Mouse (Mus musculus) G1E (cell line): ENCODE measurements around the gene Cdk5rap2. TPM values are rescaled to one million over a fixed set of nuclear protein-coding genes. Genes with fewer than 3 reads are reported as not detected.

ENCODE experiments used
- ATAC-seq: 2 replicates; pipeline ENCODE4 v1.8.0; 2016; ENCODE audit warnings: mild to moderate bottlenecking; ENCODE audit not compliant: insufficient number of reproducible peaks, poor library complexity, low FRiP score, severe bottlenecking; ENCODE audit errors: extremely low read depth
- DNase-seq: peaks from one replicate; pipeline ENCODE4 v3.0.0; 2012; ENCODE audit warnings: low spot score
- H3K27me3 ChIP-seq: 2 replicates; pipeline ENCODE4 v1.6.1; 2012; ENCODE audit warnings: mild to moderate bottlenecking, low read length, inconsistent platforms; ENCODE audit not compliant: insufficient read depth
- H3K36me3 ChIP-seq: replicated peaks from 2 replicates; pipeline ENCODE3; 2012; ENCODE audit warnings: mild to moderate bottlenecking, inconsistent platforms
- H3K4me1 ChIP-seq: 2 replicates; pipeline ENCODE4 v1.6.1; 2012; ENCODE audit warnings: low read depth, low read length, inconsistent platforms, mixed read lengths; ENCODE audit not compliant: insufficient read depth
- H3K4me3 ChIP-seq: 2 replicates; pipeline ENCODE4 v1.5.1; 2012; ENCODE audit warnings: low read depth, mild to moderate bottlenecking, inconsistent platforms, low read length, moderate library complexity, mixed read lengths
- H3K9me3 ChIP-seq: replicated peaks from 2 replicates; pipeline ENCODE4 v1.6.1; 2012; ENCODE audit warnings: inconsistent platforms
- CTCF ChIP-seq: IDR thresholded peaks from 2 replicates; pipeline ENCODE4 v1.5.1; 2012; ENCODE audit warnings: low read depth, low read length, inconsistent platforms, mixed read lengths
- GATA1 ChIP-seq: IDR thresholded peaks from 2 replicates; pipeline ENCODE4 v1.6.1; 2012; ENCODE audit warnings: borderline replicate concordance, low read length, inconsistent platforms, mixed read lengths
- GATA2 ChIP-seq: IDR thresholded peaks from 2 replicates; pipeline ENCODE4 v1.6.1; 2012; ENCODE audit warnings: low read depth, low read length, inconsistent platforms, borderline replicate concordance
- POLR2AphosphoS5 ChIP-seq: IDR thresholded peaks from 2 replicates; pipeline ENCODE4 v1.6.1; 2012; ENCODE audit warnings: low read depth, low read length, inconsistent platforms; ENCODE audit not compliant: insufficient replicate concordance
- TAL1 ChIP-seq: conservative IDR thresholded peaks from 2 replicates; pipeline ENCODE4 v1.6.1; 2012; ENCODE audit warnings: low read depth, low read length, inconsistent platforms, mixed read lengths
- polyA plus RNA-seq: library from polyadenylated mRNA; stranded (reverse); fragments of >175 nt; gene quantifications from 2 replicates; pipeline ENCODE4 v1.2.3, GENCODE M21; 2012
- total RNA-seq, 2 experiments: library from RNA; stranded (forward) in 1 of 2; stranded (reverse) in 1 of 2; fragments of 200-1000 nt in 1 of 2; fragments of >200 nt in 1 of 2; fragmentation: Nextera tagmentation in 1 of 2; gene quantifications; 2 replicates each; pipeline ENCODE4 v1.2.3; 2014 to 2017

Gene Cdk5rap2
- total and polyA plus RNA-seq, 3 experiments, result 5.6 to 39.9 (median 29.3) TPM

DNA sequence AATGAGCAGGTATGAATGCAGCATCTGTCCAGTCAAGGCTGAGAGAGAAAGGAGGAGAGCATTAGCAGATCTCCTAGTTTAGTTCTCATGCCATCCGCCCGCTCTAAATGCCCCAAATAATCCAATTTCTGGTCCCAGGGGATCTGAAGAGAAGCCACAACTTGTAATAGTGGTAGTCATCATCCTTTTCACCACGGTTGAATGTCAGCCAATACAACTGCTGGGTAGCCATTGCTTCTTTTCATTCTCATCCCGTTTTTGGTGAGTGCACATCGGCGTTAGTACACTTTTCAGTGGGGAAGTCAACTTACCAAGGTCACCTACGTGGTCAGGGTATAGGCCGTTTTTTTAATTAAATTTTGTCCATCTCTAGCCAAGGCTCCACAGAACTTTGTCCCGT lies 787 bp downstream of the Cdk5rap2 start:
- DNase-seq, result no peak
- Histone ChIP-seq H3K9me3 (no peaks in the 10 kb centered on the region), H3K4me1 (peaks cover 9% of the 10 kb centered on the region), H3K36me3 (peaks cover 28% of the 10 kb centered on the region), H3K4me3 (peak overlapping the region; percentile 92), H3K27me3 (no peaks in the 10 kb centered on the region)
- ATAC-seq, result no peak
- TF ChIP-seq TAL1, result no peak
- TF ChIP-seq CTCF, result no peak
- TF ChIP-seq GATA1, result no peak
- no peak for TF ChIP-seq POLR2AphosphoS5
- TF ChIP-seq GATA2, result no peak

DNA sequence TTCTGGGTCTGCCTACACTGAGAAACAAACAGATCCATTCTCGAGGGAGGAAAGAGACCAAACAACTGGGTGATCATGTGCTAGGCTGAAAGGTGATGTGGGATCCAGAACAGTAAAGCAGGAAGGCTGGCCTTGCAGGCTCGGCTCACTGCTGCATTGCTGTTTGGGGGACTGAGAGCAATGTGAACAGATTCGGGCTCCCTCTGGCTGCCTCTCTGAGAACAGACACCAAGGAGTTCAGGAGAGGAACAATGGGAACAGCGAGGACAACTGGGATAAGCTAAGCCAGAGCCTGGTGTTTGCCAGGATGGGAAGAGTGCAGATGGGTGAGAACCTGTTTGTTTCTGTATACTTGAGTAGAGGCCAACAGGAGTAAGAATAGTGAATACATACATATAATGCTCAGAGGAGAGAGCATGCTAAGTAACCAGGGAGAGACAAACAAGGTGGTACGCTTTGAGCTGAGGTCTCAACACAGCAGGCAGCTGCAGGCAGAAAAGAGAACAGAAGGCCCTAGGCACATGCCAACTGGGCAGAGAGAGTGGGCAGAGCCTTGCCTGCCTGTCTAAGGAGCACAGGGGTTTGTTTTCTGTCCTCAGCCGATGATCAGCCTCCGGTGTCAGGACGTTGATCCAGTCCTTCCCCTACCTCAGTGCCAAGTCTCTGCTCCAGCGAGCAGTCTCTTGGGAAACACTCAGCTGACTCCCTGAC lies 8.0 kb downstream of the Cdk5rap2 start:
- Histone ChIP-seq H3K27me3 (no peaks in the 10 kb centered on the region), H3K36me3 (peaks cover 75% of the 10 kb centered on the region), H3K4me1 (no peaks in the 10 kb centered on the region), H3K4me3 (no peak overlapping the region), H3K9me3 (no peaks in the 10 kb centered on the region)
- ATAC-seq (no peak), DNase-seq (no peak)
- TF ChIP-seq POLR2AphosphoS5, result no peak
- no peak for TF ChIP-seq TAL1
- no peak for TF ChIP-seq CTCF
- TF ChIP-seq GATA1, result no peak
- no peak for TF ChIP-seq GATA2

DNA sequence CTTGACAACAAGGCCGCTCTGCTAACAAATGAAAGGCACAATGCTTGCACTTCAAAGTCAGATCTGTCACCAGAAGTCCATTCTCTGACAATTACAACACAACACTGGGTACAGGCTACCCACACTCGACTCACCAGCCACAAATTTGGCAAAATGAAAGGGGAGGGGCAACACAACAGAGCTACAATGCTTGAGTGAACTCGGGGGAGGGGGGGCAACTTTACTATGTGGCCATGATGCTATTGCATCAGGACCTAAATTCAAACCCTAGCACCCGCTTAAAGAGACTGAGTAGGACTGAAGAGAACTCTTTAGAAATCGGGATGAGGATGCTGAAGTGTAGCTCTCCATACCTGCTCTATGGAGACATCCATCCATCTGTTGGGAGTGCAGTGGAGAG lies 10.8 kb downstream of the Cdk5rap2 start:
- no peak overlapping the region for H3K4me3 ChIP-seq
- no peak for DNase-seq
- H3K36me3 ChIP-seq, result peaks cover 83% of the 10 kb centered on the region

DNA sequence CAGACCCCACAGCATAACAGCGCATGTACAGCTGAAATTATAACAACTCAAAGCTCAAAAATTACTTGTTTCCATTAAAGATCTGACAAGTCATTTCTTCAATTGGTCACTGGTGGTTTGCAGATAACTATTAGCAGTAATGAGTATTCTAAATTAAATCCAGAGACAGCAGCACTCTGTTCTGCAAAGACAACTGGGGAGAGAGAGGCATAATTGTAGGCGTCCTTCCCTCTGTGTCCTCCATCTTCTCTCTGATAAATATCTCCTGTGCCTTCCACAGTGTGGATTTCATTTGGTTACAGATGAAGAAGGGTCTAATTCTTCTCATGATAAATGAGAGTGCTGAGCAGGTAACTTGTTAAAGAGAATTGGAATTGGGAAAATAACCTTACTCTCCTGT lies 11.2 kb downstream of the Cdk5rap2 start:
- Histone ChIP-seq H3K4me1 (no peaks in the 10 kb centered on the region), H3K4me3 (no peak overlapping the region), H3K9me3 (no peaks in the 10 kb centered on the region), H3K27me3 (no peaks in the 10 kb centered on the region), H3K36me3 (peaks cover 86% of the 10 kb centered on the region)
- ATAC-seq (no peak), DNase-seq (no peak)
- TF ChIP-seq POLR2AphosphoS5, result no peak
- TF ChIP-seq TAL1, result no peak
- no peak for TF ChIP-seq GATA1
- no peak for TF ChIP-seq GATA2
- no peak for TF ChIP-seq CTCF

More for the DNA sequence above, 10.8 kb downstream of the Cdk5rap2 start:
- ATAC-seq, result no peak
- Histone ChIP-seq H3K4me1 (no peaks in the 10 kb centered on the region), H3K9me3 (no peaks in the 10 kb centered on the region), H3K27me3 (no peaks in the 10 kb centered on the region)
- TF ChIP-seq GATA2 (no peak), GATA1 (no peak), CTCF (no peak), TAL1 (no peak), POLR2AphosphoS5 (no peak)

DNA sequence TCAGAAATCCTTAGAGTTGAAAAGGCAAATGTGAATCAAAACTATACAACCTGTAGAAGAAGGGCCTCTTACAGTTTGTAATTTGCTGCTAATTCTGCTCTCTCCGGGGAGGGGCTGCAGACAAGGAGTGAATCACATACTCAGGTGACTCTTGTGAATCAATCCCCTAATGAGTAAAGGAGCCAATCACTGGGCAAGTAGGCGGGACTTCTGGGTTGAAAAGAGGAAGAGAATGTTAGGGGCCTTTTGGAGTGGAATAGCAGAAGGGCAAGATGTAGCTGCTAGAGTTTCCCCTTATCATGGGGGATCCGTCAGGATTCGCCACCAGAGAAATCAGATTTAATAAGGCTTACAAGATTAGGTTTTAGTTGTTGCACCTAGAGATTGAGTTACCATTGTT lies 12.2 kb downstream of the Cdk5rap2 start:
- ATAC-seq, result no peak; the same call in 1 of the 2 replicates
- no peak for DNase-seq
- no peaks in the 10 kb centered on the region for H3K4me1 ChIP-seq
- H3K36me3 ChIP-seq, result peaks cover 83% of the 10 kb centered on the region
- no peaks in the 10 kb centered on the region for H3K27me3 ChIP-seq
- peaks cover 3% of the 10 kb centered on the region; the same call in 1 of the 2 replicates for H3K9me3 ChIP-seq
- H3K4me3 ChIP-seq, result no peak overlapping the region
- TF ChIP-seq POLR2AphosphoS5 (no peak), TAL1 (no peak), GATA2 (no peak), GATA1 (no peak), CTCF (no peak)

DNA sequence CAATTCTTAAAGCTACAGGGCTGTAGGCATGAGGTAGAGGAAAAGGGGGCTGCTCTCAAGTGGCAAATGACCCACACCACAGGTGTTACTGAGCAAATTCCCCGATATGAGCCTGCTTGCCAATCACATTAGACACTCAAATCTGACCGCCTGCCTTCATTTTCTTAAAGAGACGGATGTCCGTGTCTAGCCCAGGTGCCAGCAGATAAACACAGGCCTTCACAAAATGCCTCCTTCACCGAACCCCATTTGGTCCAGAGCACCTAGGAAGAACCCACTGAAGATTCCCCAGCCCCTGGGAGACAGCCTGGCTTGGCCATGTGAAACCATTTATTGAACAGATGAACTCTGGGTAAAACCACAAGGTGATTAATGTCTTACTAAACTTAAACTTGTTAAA lies 13.5 kb downstream of the Cdk5rap2 start:
- peaks cover 80% of the 10 kb centered on the region for H3K36me3 ChIP-seq
- no peaks in the 10 kb centered on the region for H3K4me1 ChIP-seq
- ATAC-seq (no peak), DNase-seq (no peak)
- TF ChIP-seq CTCF (no peak), POLR2AphosphoS5 (no peak), TAL1 (no peak), GATA1 (no peak), GATA2 (no peak)
- H3K4me3 ChIP-seq, result no peak overlapping the region
- H3K9me3 ChIP-seq, result peaks cover 3% of the 10 kb centered on the region; the same call in 1 of the 2 replicates
- H3K27me3 ChIP-seq, result no peaks in the 10 kb centered on the region
